Mouse (Mus musculus) monocyte, adult 5-6 weeks (primary cell): Measurements from ENCODE around the gene Pkhd1. TPM values are rescaled to one million over a fixed set of nuclear protein-coding genes. Genes with fewer than 3 reads are reported as not detected.

Experiments
- ATAC-seq: fragments of 153-309, 156-312 bp; replicated peaks from 2 replicates; pipeline ENCODE4 v1.8.0; 2017; ENCODE audit warnings: mild to moderate bottlenecking; ENCODE audit not compliant: low TSS enrichment, insufficient number of reproducible peaks, severe bottlenecking, poor library complexity, low FRiP score
- total RNA-seq: library from RNA; stranded (forward); fragments of 200-1000, 200-491, 200-594 nt; gene quantifications from 3 replicates; pipeline ENCODE4 v1.2.3, GENCODE M21; 2017

Gene Pkhd1
- total RNA-seq, 1 experiment from 2014 or later = not detected

DNA sequence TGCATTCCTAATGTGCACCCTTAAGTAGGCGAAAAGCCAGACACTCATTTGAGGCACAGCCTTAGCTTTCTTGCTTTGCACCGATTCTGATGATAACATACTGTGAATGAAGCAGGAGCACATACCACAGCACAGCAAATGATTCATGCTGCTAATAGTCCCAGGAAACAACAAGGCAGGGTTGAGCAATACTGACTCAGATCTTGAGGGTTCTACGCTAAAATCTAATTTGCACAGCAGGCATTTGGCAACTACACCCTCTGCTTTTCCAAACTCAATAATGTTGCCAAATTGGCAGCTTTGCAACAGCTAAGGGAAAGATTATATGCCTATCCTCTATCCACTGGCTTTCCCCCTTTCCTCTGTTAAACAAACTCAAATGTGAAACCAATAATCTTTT, 548.1 kb downstream of the Pkhd1 start:
- ATAC-seq = no peak

- ATAC-seq = no peak
Observed at GRCm38 (mm10) chr1:20058245-20058644, 559.6 kb downstream of the Pkhd1 start.

- no peak for ATAC-seq
Observed at GRCm38 (mm10) chr1:20039389-20039788, 578.5 kb downstream of the Pkhd1 start.

DNA sequence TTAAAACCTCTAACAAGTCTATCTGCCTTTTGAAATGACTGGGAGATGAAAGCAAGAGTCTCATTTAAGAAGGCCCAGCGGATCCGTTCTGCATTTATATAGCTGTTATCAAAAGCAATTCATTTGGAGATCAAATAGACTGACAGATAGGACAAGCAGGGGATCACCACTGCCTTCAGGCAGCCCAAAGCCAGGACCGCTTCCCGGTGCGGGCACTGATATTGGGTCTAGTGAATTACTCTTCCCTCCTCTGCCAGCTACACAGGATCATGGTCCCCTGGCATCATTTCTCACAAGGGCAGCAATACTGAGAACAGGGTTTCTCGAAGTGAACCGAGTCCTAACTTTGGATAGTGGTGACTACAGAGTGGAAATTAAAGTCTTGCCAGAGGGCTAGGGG, 582.6 kb downstream of the Pkhd1 start:
- ATAC-seq = no peak

DNA sequence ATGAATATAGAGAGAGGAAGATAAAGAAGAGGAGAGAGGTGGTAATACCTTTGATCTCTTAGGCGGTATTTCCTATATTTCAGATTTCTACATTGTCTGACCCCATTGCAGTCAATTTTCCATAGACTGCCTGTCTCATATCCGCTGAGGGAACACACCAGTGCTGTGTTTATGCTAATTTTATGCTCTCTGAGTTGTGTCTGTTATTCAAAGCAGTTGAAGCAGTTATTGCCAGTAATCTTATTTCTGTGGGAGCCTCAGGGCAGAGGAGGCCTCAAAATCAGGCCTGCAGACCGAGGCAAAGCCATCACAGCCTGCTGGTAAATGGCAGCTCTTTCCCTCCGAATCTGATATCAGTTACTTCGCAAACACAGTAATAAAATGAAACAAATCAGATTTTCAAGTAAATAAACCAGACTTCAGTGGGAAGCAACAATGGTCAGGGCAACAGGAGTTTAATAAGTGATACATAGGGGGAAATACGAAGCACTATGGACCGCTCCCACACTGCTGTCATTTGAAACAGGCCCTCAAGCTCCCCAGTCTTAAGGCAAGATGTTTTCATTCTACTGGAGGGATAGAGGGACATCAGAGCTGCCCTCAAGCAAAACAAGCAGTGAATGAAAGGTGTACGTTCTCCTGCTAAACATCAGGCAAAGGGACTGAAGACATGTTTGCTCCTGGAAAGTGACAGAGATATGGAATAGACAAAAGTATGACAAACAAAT, 599.5 kb downstream of the Pkhd1 start:
- no peak for ATAC-seq

DNA sequence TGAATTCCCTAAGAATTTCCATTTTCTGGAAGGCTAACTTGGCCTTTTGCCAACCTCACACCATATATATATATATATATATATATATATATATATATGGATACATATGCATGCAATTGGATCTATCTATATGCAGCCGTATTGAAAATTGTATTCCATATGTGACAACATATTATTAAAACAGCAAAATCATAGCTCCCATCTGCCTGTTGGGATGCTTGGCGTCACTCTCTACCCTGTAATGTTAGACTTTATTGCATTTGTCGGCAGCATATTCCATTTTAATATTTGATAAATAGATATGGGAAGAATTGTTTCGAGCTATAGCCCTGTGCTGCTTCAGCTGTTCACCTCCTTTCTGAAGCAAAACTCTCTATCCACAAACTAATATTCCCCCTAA, 600.2 kb downstream of the Pkhd1 start:
- no peak for ATAC-seq

Other genes starting within 250 kb of the Pkhd1 start
- gene Il17a, start 112.8 kb upstream of the Pkhd1 start, total RNA-seq = not detected in 3 replicates
- 1.5 TPM in 1 of 3 replicates, not detected in the others for gene Il17f, start 172.6 kb upstream of the Pkhd1 start, total RNA-seq
- gene Mcm3, start 202.2 kb upstream of the Pkhd1 start, total RNA-seq = 23.9 to 38.7 TPM (median 27.2 TPM) in 3 replicates